Mouse (Mus musculus): ENCODE measurements around the gene Atg9b. TPM values are rescaled to one million over a fixed set of nuclear protein-coding genes. Genes with fewer than 3 reads are reported as not detected.

Gene Atg9b
- total RNA-seq, 2 experiments from 2014 or later, result 2.8 to 3.4 TPM

DNA sequence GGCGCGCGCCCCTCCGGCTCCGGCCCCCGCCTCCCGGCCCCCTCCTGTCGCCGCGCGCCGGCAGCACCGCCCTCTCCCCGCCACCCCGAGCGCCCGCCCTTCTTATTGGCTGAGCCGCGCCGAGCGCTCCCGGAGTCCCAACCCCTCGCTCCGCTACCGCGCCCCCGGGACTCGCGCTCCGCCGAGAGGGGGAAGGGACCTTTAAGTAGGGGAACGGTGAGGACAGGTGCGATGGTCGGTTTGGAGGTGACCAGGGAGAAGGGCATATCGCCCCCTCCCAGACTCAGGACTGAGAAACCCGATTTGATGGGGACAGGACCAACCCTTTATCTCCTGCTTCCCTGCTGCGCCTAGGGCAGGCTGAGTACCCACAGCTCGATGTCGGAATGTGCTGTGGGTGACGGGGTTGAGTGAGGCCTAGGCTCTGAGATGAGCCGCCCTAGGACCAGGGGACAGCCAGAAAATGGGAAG, 40.2 kb downstream of the Atg9b start:
- DNase-seq (ENCODE audit: low spot score in 2 of 2), result peak; percentile 82 to 86

- no peak for DNase-seq (ENCODE audit: low spot score in 2 of 2)
These were observed 40.7 kb downstream of the Atg9b start, which contains the start of gene Kcnh2 for GRCm38 (mm10) chr5:24351278-24351677. TSS of gene Kcnh2 (minus strand) at chr5:24351604.

DNA sequence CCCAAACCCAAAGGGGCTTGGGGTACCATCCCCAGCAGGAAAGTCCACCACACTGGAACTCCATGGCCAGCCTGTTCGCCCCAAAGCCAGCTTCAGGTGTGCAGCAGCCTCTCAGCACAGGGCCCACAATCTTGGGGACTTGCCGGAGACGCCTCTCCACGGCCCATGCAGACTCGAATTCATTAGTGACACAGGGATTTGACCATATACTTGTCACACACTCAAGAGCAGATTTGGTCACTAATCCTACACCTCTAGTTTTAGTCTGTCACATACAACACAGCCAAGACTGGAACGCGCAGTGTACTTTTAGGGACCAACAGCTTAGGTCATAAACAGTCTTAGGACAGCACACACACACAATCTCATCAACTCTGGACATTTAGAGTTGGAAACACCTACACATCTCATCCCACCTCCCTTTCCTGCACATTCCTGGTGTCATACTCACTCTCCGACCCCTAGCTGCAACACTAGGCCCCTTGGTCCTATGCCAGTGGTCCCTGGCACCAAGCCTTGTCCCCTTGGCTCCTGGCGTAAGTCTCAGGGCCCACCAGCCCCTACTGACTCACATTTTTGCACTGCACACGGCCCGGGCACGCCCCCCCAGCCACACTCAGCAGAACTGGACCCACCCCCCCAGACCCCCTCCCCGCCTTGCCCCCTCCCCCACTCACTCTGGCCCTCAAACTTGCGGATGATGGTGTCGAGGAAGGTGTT, 41.3 kb downstream of the Atg9b start:
- no peak for DNase-seq (ENCODE audit: low spot score in 2 of 2)

GRCm38 (mm10) chr5:24350073-24350472, 41.9 kb downstream of the Atg9b start:
- no peak for DNase-seq (ENCODE audit: low spot score in 2 of 2)

GRCm38 (mm10) chr5:24348546-24348945, 43.4 kb downstream of the Atg9b start:
- DNase-seq (ENCODE audit: low spot score in 2 of 2), result no peak

GRCm38 (mm10) chr5:24348128-24348527, 43.8 kb downstream of the Atg9b start:
- no peak for DNase-seq (ENCODE audit: low spot score in 2 of 2)

DNA sequence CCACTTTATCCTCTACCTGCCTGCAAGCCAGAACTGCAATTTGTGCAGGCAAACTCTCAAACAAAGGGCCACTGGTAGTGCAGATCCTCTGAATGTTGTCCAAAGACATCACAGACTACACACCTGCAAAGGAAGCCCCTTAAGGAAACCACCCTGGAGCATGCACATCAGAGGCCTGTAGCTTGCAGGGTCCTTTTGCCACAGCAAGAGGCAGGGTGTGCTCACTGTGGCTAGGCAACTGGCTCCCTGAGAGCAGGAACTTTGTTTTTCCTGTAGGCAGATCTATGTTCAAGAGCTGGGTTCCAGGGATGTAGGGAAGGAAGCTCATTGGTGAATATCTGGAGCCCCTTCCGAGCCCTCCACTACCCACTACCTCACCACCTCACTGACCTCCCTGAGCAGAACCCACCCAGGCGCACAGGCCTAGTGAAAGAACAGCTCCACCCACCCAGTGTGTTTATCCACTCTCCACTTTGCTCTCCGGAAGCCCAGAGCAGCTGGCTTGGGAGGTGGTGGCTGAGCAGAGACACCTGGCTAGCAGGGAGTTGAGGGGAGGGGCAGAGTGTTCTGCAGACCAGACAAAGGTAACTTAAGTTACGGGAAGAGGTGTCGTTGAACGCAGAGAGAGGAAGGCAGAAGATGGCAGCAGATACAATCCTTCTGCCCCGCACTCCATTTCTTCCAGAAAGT, 44.6 kb downstream of the Atg9b start:
- DNase-seq (ENCODE audit: low spot score in 2 of 2), result no peak

DNA sequence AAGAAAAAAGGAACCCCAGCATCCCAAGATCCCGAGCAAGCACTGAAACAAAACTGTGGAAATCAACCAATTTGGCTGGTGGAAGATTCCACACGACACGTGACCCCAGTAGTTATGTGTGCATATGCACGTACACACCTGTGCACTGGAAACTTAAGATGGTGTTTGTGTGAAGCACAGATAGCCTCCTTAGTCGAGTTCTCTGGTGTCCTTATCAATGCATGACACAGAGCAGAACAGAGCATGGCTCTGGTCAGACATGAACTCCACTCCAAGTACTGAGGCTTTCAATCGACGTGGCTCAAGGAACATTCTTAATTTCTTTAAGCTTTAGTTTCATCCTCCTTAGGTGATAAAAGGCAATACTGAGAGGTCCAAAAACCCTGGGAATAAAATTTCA, 45.6 kb downstream of the Atg9b start:
- DNase-seq (ENCODE audit: low spot score in 2 of 2), result no peak

- DNase-seq (ENCODE audit: low spot score in 2 of 2), result no peak
These were observed 47.4 kb downstream of the Atg9b start for GRCm38 (mm10) chr5:24344477-24345051.

DNA sequence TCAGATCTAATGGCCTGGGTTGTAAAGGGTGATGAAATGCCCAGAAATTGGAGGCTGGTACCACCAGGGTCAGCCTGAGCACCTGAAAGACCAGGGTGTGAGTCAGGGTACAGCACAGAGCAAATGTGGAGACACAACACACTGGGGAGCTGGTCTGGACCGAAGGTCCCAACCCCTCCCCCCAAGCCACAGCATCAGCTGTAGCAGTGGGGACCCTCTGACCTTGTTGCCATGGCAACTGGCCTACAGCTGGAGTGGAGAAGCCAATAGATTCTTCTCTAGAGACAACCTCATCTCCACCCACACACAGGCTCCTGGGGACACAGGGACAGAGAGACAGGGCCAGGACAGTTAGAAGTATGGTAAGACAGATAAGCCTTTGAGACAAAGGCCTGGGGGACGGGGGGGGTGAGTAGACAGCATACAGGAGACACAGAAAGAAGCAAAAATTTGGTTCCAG, 47.9 kb downstream of the Atg9b start:
- no peak for DNase-seq (ENCODE audit: low spot score in 2 of 2)

DNA sequence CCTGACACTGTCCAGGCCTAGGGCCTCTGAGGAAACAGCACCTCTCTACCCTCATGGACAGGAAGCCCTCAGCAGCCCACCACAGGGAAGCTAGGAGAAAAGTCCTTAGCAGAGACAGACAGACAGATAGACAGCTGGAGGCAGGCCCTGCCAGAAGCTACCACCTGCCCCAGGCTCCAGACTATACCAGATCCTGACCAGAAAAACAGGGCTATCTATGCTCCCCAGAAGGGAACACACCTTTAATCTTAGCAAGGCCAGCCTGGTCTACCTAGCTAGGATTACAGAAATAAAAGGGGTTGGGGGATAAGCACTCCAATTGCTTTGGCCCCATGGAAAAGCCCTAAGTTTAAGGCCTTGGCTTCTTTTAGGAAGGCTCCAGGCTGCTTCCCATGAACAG, 48.6 kb downstream of the Atg9b start:
- DNase-seq (ENCODE audit: low spot score in 2 of 2), result no peak

- DNase-seq (ENCODE audit: low spot score in 2 of 2), result no peak
These were observed 49.0 kb downstream of the Atg9b start for GRCm38 (mm10) chr5:24342966-24343365.

- DNase-seq (ENCODE audit: low spot score in 2 of 2), result no peak
These were observed 49.6 kb downstream of the Atg9b start for GRCm38 (mm10) chr5:24342205-24342963.

GRCm38 (mm10) chr5:24337821-24338220, 54.1 kb downstream of the Atg9b start:
- no peak for DNase-seq (ENCODE audit: low spot score in 2 of 2)

DNA sequence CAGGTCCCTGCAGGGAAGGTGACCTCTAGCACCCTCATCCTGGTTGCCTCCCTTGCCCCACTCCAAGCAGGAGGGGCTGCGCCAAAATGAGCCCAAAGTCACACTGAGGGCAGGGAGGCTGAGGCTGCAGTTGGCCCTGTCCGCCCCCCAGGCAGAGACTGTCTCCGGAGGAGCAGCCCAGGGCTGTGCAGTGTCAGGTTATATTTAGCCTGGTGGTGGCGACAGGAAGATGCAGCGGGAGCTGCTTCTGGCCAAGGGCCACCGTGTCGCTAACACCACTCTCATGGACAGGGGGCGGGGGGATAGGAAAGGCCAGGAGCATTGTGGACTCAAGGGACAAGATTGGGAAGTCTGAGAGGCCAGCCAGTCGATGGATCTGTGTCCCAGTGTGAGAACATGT, 54.6 kb downstream of the Atg9b start:
- no peak for DNase-seq (ENCODE audit: low spot score in 2 of 2)

GRCm38 (mm10) chr5:24335888-24336511, 55.9 kb downstream of the Atg9b start:
- peak in 1 of 2 experiments; percentile 45 for DNase-seq (ENCODE audit: low spot score in 2 of 2)

GRCm38 (mm10) chr5:24334749-24335148, 57.2 kb downstream of the Atg9b start:
- no peak for DNase-seq (ENCODE audit: low spot score in 2 of 2)

Data from layer of hippocampus, postnatal 14 days (tissue).